Mouse (Mus musculus): ENCODE data around the gene Gm11214. TPM values are rescaled to one million over a fixed set of nuclear protein-coding genes. Genes with fewer than 3 reads are reported as not detected.

The Gm11214 gene
- polyA plus RNA-seq, 1 experiment from 2014 or later: not detected

DNA sequence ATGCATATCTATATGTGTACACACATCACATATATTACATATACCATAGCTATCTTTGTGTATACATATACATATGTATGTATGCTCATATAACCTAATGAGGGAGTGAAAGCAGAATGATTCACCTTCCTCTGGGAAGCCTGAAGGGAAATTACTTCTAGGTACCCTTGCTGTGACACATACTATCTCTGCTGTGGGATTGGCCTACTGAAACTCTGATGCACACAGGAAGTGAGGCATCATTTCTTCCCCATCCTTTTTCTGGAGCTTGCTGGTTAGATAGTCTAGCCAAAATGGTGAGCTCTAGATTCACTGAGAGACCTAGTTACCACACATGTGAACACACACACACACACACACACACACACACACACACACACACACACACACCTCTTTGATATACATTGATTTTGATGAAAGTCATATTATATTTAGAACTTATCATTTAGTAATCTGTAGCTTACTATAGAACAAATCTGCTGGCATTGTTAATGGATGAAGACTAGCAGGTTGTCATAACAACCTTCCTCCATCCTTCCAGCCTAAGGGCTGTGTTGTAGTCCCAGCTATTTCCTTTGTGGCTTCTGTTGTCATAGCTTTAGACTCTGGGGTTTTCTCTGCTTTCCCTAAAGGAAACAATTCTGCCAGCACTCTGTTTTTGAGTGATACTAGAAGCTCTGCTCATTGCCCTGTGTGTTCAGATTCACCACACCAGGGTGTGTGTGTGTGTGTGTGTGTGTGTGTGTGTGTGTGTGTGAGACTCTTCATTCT, 19.0 kb downstream of the Gm11214 start:
- H3K4me1 ChIP-seq (replicated peaks; ENCODE audit: control insufficient read depth, insufficient read depth, low read length): no peaks in the 10 kb centered on the region
- no peaks in the 10 kb centered on the region for H3K9me3 ChIP-seq (ENCODE audit: control insufficient read depth, low read length)
- no peak overlapping the region for H3K4me3 ChIP-seq (ENCODE audit: low read depth, low read length)
- no peak overlapping the region for H3K9ac ChIP-seq (ENCODE audit: low read length)
- H3K4me2 ChIP-seq (ENCODE audit: low read length): no peak overlapping the region
- H3K27ac ChIP-seq (ENCODE audit: low read depth): no peak overlapping the region
- DNase-seq (ENCODE audit: low spot score) (no peak), ATAC-seq (replicated peaks; ENCODE audit: low FRiP score, low TSS enrichment, low read depth) (no peak)
- H3K36me3 ChIP-seq (ENCODE audit: control insufficient read depth, insufficient read depth, low read length): no peaks in the 10 kb centered on the region
- no peaks in the 10 kb centered on the region for H3K27me3 ChIP-seq (replicated peaks; ENCODE audit: control insufficient read depth, insufficient read depth, low read length)

DNA sequence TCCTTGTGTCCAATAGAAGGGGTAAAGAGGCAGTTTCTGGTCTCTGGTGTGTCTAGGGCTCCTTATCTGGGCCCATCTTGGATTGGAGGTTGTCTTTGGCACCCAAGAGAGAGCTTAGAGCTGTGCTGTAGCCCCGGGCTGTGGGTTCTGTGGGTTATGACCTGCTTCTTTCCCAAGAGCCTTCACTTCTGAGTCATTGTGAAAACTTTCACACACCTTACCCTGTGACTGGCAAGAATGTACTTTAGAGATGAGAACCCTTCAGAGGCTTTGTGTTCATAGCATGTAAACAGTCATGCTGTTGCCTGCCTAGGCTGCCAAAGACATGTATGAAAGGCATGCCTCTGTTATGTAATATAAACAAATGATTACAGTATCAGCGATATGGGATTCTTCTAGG, 23.3 kb downstream of the Gm11214 start:
- no peak overlapping the region for H3K4me3 ChIP-seq (ENCODE audit: low read depth, low read length)
- 75% methylated on average over 2 of the region's 2 CpGs for WGBS
- no peak for ATAC-seq (replicated peaks; ENCODE audit: low FRiP score, low TSS enrichment, low read depth)
- no peak overlapping the region for H3K27ac ChIP-seq (ENCODE audit: low read depth)
- H3K9me3 ChIP-seq (ENCODE audit: control insufficient read depth, low read length): no peaks in the 10 kb centered on the region
- no peak for DNase-seq (ENCODE audit: low spot score)
- no peak overlapping the region for H3K9ac ChIP-seq (ENCODE audit: low read length)
- H3K4me2 ChIP-seq (ENCODE audit: low read length): no peak overlapping the region
- no peaks in the 10 kb centered on the region for H3K4me1 ChIP-seq (replicated peaks; ENCODE audit: control insufficient read depth, insufficient read depth, low read length)
- H3K27me3 ChIP-seq (replicated peaks; ENCODE audit: control insufficient read depth, insufficient read depth, low read length): no peaks in the 10 kb centered on the region
- no peaks in the 10 kb centered on the region for H3K36me3 ChIP-seq (ENCODE audit: control insufficient read depth, insufficient read depth, low read length)

DNA sequence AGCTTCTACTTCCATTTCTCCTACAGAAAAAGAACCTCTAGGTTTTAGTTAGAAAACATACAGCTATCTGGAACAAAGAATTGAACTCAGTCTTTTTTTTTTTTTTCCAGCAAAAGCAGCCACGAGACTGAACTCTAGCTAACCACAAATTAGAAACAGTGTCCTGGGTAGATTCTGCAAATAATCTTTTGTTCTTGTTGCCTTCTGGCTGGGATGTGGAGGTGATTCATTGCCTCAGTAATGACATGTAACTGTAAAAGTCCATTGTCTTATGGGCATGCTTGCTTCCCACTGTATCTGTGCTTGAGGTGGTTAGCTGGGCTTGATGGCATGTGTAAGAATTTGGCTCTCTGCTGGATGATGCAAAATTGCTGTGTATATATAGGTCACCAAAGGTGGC, 24.6 kb downstream of the Gm11214 start:
- H3K27me3 ChIP-seq (replicated peaks; ENCODE audit: control insufficient read depth, insufficient read depth, low read length): no peaks in the 10 kb centered on the region
- WGBS: 67% methylated on average over 1 of the region's 1 CpGs
- H3K27ac ChIP-seq (ENCODE audit: low read depth): no peak overlapping the region
- no peak overlapping the region for H3K4me3 ChIP-seq (ENCODE audit: low read depth, low read length)
- H3K9me3 ChIP-seq (ENCODE audit: control insufficient read depth, low read length): no peaks in the 10 kb centered on the region
- H3K4me1 ChIP-seq (replicated peaks; ENCODE audit: control insufficient read depth, insufficient read depth, low read length): no peaks in the 10 kb centered on the region
- H3K4me2 ChIP-seq (ENCODE audit: low read length): no peak overlapping the region
- H3K36me3 ChIP-seq (ENCODE audit: control insufficient read depth, insufficient read depth, low read length): no peaks in the 10 kb centered on the region
- H3K9ac ChIP-seq (ENCODE audit: low read length): no peak overlapping the region
- DNase-seq (ENCODE audit: low spot score): no peak
- ATAC-seq (replicated peaks; ENCODE audit: low FRiP score, low TSS enrichment, low read depth): no peak

DNA sequence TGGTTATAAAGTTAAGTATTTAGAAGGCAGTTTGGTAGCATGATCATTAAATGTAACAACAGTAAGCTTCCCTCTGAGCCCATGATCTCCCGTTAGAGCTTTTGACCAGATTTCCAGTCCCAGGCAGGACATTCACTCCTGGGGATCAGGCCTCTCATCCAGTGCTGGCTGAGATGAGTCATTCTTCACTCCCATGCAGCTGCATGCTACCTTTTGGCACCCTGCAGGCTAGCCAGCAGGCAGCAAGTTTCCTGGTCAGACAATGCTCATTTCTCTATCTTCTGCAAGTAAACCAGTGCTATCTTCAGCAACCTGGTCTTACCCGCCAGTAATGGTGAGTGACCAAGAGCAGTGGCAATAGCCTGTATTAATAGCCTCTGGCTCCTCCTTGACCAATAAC, 30.0 kb downstream of the Gm11214 start:
- Histone ChIP-seq H3K9ac (ENCODE audit: low read length) (no peak overlapping the region), H3K4me2 (ENCODE audit: low read length) (no peak overlapping the region), H3K36me3 (ENCODE audit: control insufficient read depth, insufficient read depth, low read length) (no peaks in the 10 kb centered on the region), H3K4me3 (ENCODE audit: low read depth, low read length) (no peak overlapping the region), H3K27me3 (replicated peaks; ENCODE audit: control insufficient read depth, insufficient read depth, low read length) (no peaks in the 10 kb centered on the region), H3K9me3 (ENCODE audit: control insufficient read depth, low read length) (no peaks in the 10 kb centered on the region), H3K4me1 (replicated peaks; ENCODE audit: control insufficient read depth, insufficient read depth, low read length) (no peaks in the 10 kb centered on the region), H3K27ac (ENCODE audit: low read depth) (no peak overlapping the region)
- no peak for ATAC-seq (replicated peaks; ENCODE audit: low FRiP score, low TSS enrichment, low read depth)
- DNase-seq (ENCODE audit: low spot score): no peak
- WGBS: 90% methylated on average over 2 of the region's 2 CpGs

DNA sequence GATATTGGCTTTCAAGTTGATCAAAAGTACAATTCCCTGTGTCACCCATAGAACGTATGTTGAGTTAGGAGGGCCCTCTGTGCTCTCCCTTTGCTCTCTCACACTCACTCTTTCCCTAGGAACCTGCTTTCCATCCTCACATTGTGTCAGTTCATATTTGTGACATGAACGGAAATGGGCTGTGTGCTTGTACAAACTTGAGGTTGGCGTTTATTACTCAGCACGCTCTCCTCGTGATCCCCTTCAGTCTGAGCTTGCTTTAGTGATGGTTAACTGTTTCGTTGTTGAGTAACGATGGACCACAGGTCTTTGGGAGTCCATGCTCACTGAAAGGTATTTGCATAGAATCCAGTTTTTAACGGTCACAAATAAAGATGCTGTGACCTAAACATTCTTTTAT, 36.1 kb downstream of the Gm11214 start:
- WGBS: 78% methylated on average over 8 of the region's 8 CpGs
- DNase-seq (ENCODE audit: low spot score) (no peak), ATAC-seq (replicated peaks; ENCODE audit: low FRiP score, low TSS enrichment, low read depth) (no peak)

DNA sequence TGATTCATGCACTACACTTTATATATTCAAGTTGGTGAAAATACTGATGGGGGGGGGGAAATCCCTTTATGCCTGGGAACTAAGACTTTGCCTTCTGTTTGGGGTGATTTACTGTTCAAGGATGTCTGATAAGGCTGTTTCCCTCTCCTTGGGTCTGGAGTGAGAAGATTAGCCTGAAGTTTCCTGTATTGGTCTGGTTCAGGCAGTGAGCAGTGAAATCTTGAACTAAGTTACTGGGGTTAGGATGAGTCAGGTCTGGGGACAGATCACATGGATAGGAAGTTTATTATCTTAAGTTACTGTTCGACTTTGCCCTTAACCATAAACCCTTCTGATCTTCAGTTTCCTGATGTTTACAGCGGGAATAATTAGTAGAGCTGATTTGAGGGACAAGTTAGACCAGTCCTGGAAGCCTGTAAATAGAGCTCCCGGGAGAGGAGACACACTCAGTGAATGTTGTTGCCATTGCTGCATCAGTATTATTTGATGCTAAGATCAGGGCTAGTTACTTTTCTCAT, 37.6 kb downstream of the Gm11214 start:
- Histone ChIP-seq H3K4me2 (ENCODE audit: low read length) (no peak overlapping the region), H3K4me1 (replicated peaks; ENCODE audit: control insufficient read depth, insufficient read depth, low read length) (no peaks in the 10 kb centered on the region), H3K27me3 (replicated peaks; ENCODE audit: control insufficient read depth, insufficient read depth, low read length) (no peaks in the 10 kb centered on the region), H3K4me3 (ENCODE audit: low read depth, low read length) (no peak overlapping the region), H3K9me3 (ENCODE audit: control insufficient read depth, low read length) (no peaks in the 10 kb centered on the region), H3K9ac (ENCODE audit: low read length) (no peak overlapping the region), H3K36me3 (ENCODE audit: control insufficient read depth, insufficient read depth, low read length) (no peaks in the 10 kb centered on the region), H3K27ac (ENCODE audit: low read depth) (no peak overlapping the region)
- 35% methylated on average over 3 of the region's 3 CpGs for WGBS
- DNase-seq (ENCODE audit: low spot score) (no peak), ATAC-seq (replicated peaks; ENCODE audit: low FRiP score, low TSS enrichment, low read depth) (peak; percentile 86)

More for the DNA sequence above, 36.1 kb downstream of the Gm11214 start:
- Histone ChIP-seq H3K36me3 (ENCODE audit: control insufficient read depth, insufficient read depth, low read length) (no peaks in the 10 kb centered on the region), H3K9me3 (ENCODE audit: control insufficient read depth, low read length) (no peaks in the 10 kb centered on the region), H3K4me2 (ENCODE audit: low read length) (no peak overlapping the region), H3K4me1 (replicated peaks; ENCODE audit: control insufficient read depth, insufficient read depth, low read length) (no peaks in the 10 kb centered on the region), H3K27ac (ENCODE audit: low read depth) (no peak overlapping the region), H3K9ac (ENCODE audit: low read length) (no peak overlapping the region), H3K27me3 (replicated peaks; ENCODE audit: control insufficient read depth, insufficient read depth, low read length) (no peaks in the 10 kb centered on the region), H3K4me3 (ENCODE audit: low read depth, low read length) (no peak overlapping the region)

DNA sequence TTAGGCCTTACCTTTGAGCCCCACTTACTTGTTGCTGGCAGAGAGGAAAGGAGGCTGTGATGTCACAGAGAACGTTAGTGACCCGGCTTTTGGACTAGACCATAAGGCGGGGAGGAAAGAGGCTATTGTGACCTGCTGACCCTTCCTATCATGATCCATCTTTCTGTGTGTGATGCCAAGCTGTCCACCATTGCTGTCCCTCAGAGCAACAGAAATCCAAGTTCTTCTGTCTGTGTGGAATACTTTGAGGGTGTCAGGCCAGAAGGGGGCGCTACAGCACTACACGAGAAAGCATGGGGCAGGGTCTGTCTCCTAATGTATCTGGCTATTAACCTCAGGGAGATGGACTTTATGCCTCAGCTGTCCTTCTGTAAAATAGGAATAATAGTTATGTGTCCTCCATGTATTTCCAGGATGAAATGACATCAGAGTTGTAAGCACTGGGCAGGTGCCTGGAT, 40.8 kb downstream of the Gm11214 start, which contains the start of gene Tex48:
Gene Tex48 (minus strand): TSS at position 51 of the 458 bp plus-strand sequence.
- H3K36me3 ChIP-seq (ENCODE audit: control insufficient read depth, insufficient read depth, low read length): no peaks in the 10 kb centered on the region
- DNase-seq (ENCODE audit: low spot score): peak; percentile 68
- no peaks in the 10 kb centered on the region for H3K27me3 ChIP-seq (replicated peaks; ENCODE audit: control insufficient read depth, insufficient read depth, low read length)
- H3K4me3 ChIP-seq (ENCODE audit: low read depth, low read length): no peak within 1 kb of the TSS
- no peaks in the 10 kb centered on the region for H3K4me1 ChIP-seq (replicated peaks; ENCODE audit: control insufficient read depth, insufficient read depth, low read length)
- ATAC-seq (replicated peaks; ENCODE audit: low FRiP score, low TSS enrichment, low read depth): no peak
- no peaks in the 10 kb centered on the region for H3K9me3 ChIP-seq (ENCODE audit: control insufficient read depth, low read length)
- H3K4me2 ChIP-seq (ENCODE audit: low read length): no peak within 1 kb of the TSS
- H3K9ac ChIP-seq (ENCODE audit: low read length): no peak within 1 kb of the TSS
- H3K27ac ChIP-seq (ENCODE audit: low read depth): no peak within 1 kb of the TSS
- 52% methylated on average over 5 of the region's 5 CpGs for WGBS

DNA sequence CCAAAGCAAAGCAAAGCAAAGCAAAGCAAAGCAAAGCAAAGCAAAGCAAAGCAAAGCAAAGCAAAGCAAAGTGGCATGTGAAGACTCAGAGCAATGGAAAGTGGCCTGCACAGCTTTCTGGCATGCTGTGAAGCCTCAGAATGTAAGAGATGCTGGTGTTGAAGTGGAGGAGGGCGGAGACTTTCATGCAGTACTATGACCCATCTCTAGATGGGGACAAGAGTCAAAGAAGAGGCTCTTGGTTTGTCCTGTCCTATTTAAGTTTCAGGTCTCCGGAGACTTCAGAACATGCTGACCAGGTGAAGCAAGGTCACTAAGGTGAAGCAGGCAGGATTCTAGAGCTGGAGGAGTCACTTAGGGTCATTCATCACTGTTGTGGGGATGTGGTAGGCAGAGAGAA, 41.3 kb downstream of the Gm11214 start:
- Histone ChIP-seq H3K4me2 (ENCODE audit: low read length) (no peak overlapping the region), H3K9me3 (ENCODE audit: control insufficient read depth, low read length) (no peaks in the 10 kb centered on the region), H3K4me1 (replicated peaks; ENCODE audit: control insufficient read depth, insufficient read depth, low read length) (no peaks in the 10 kb centered on the region), H3K9ac (ENCODE audit: low read length) (no peak overlapping the region), H3K27me3 (replicated peaks; ENCODE audit: control insufficient read depth, insufficient read depth, low read length) (no peaks in the 10 kb centered on the region), H3K36me3 (ENCODE audit: control insufficient read depth, insufficient read depth, low read length) (no peaks in the 10 kb centered on the region), H3K4me3 (ENCODE audit: low read depth, low read length) (no peak overlapping the region), H3K27ac (ENCODE audit: low read depth) (no peak overlapping the region)
- WGBS: 75% methylated on average over 2 of the region's 2 CpGs
- DNase-seq (ENCODE audit: low spot score): no peak
- ATAC-seq (replicated peaks; ENCODE audit: low FRiP score, low TSS enrichment, low read depth): no peak

Data from intestine, embryonic 14.5 days (tissue).